Mouse (Mus musculus) midbrain, embryonic 15.5 days (tissue): ENCODE data around the gene Abcf3. TPM values are rescaled to one million over a fixed set of nuclear protein-coding genes. Genes with fewer than 3 reads are reported as not detected.

ENCODE experiments used
- ATAC-seq: fragments of 200-750 bp; cut with Nextera tagmentation; replicated peaks from 2 replicates; pipeline ENCODE4 v1.8.0; 2017; ENCODE audit warnings: moderate TSS enrichment
- H3K27ac ChIP-seq: fragments of 300-500 bp; sonication (generic); 2 replicates; pipeline ENCODE4 v1.5.1; 2015; ENCODE audit warnings: mild to moderate bottlenecking, inconsistent platforms
- H3K27me3 ChIP-seq: fragments of 300-500 bp; sonication (generic); replicated peaks from 2 replicates; pipeline ENCODE4 v1.6.1; 2015; ENCODE audit warnings: inconsistent platforms
- H3K36me3 ChIP-seq: fragments of 300-500 bp; sonication (generic); replicated peaks from 2 replicates; pipeline ENCODE4 v1.6.1; 2015; ENCODE audit warnings: inconsistent platforms
- H3K4me1 ChIP-seq: fragments of 300-500 bp; sonication (generic); 2 replicates; pipeline ENCODE4 v1.6.1; 2015; ENCODE audit warnings: inconsistent platforms
- H3K4me2 ChIP-seq: fragments of 300-500 bp; sonication (generic); 2 replicates; pipeline ENCODE4 v1.6.1; 2015; ENCODE audit warnings: inconsistent platforms, mild to moderate bottlenecking, moderate library complexity
- H3K4me3 ChIP-seq: fragments of 300-500 bp; sonication (generic); 2 replicates; pipeline ENCODE4 v1.5.1; 2015; ENCODE audit warnings: mild to moderate bottlenecking, inconsistent platforms
- H3K9ac ChIP-seq: fragments of 300-500 bp; sonication (generic); 2 replicates; pipeline ENCODE4 v1.6.1; 2015; ENCODE audit warnings: mild to moderate bottlenecking, inconsistent platforms
- H3K9me3 ChIP-seq: fragments of 300-500 bp; sonication (generic); 2 replicates; pipeline ENCODE4 v1.6.1; 2016; ENCODE audit warnings: inconsistent platforms
- WGBS: fragments of 180-500 bp; shearing (Covaris S2); methylation state at CpG from one replicate; pipeline ENCODE4 v1.1.7; 2015; ENCODE audit warnings: mixed read lengths; 5-methylcytosine and 5-hydroxymethylcytosine counted together
- microRNA counts: library from miRNA; unstranded; fragments of <30 nt; microRNA quantifications from one replicate; lab custom pipeline; 2016
- microRNA-seq: library from miRNA; unstranded; fragments of <30 nt; microRNA quantifications from one replicate; pipeline ENCODE4, GENCODE M21; 2016
- polyA plus RNA-seq: library from polyadenylated mRNA; unstranded; fragments of >200 nt; fragmentation: Nextera tagmentation; extraction: Ambion mirVana; gene quantifications from 2 replicates; pipeline ENCODE4 v1.2.1, GENCODE M21; 2015

Gene Abcf3
- polyA plus RNA-seq, 1 experiment from 2014 or later = 85.8 TPM

DNA sequence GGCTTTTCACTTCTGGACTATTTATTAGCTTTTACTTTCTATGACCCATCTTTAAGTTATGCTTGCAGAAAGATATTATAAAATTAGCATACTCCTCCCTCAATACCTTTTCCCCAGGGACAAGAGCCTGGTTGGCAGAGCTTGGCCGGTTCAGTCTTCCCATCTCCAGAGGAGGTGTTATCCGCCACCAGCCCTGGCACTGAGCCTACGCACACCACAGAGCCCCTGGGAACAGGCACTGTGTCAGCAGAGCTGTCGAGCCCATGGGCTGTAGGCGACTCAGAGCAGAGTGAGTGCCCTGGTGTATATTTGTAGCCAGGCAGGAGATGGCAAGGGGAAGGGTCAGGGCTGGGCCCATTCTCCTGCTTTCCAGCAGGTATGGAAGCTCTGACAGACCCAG is 52.1 kb downstream of the Abcf3 start:
- Histone ChIP-seq H3K9ac (no peak overlapping the region), H3K9me3 (no peaks in the 10 kb centered on the region), H3K4me1 (0 out of 2 replicates have a peak, but pooled peaks cover 7% of the 10 kb centered on the region), H3K4me2 (no peak overlapping the region), H3K4me3 (no peak overlapping the region), H3K27ac (no peak overlapping the region), H3K27me3 (no peaks in the 10 kb centered on the region), H3K36me3 (peaks cover 11% of the 10 kb centered on the region)
- ATAC-seq = 0 out of 2 replicates have a peak, but pooled peaks have one; percentile 8
- WGBS = 55% methylated on average over 5 of the region's 5 CpGs

DNA sequence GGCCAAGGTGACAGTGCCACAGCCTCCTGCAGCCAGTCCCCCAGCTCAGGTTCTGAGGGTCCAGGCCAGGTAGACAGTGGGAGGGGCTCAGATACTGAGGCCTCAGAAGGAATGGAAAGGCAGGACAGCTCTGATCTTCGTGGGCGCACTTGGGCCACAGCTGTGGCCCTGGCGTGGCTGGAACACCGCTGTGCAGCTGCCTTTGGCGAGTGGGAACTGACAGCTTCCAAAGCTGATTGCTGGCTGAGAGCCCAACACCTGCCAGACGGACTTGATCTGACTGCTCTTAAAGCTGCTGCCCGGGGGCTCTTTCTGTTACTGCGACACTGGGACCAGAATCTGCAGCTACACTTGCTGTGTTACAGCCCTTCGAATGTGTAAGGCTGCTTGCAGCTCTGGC is 56.3 kb downstream of the Abcf3 start:
- Histone ChIP-seq H3K4me2 (no peak overlapping the region), H3K27ac (no peak overlapping the region), H3K9ac (no peak overlapping the region), H3K9me3 (no peaks in the 10 kb centered on the region), H3K4me1 (peaks cover 20% of the 10 kb centered on the region), H3K27me3 (no peaks in the 10 kb centered on the region), H3K36me3 (peaks cover 29% of the 10 kb centered on the region), H3K4me3 (no peak overlapping the region)
- peak; percentile 13; the same call in 1 of the 2 replicates for ATAC-seq
- WGBS = 60% methylated on average over 9 of the region's 9 CpGs

DNA sequence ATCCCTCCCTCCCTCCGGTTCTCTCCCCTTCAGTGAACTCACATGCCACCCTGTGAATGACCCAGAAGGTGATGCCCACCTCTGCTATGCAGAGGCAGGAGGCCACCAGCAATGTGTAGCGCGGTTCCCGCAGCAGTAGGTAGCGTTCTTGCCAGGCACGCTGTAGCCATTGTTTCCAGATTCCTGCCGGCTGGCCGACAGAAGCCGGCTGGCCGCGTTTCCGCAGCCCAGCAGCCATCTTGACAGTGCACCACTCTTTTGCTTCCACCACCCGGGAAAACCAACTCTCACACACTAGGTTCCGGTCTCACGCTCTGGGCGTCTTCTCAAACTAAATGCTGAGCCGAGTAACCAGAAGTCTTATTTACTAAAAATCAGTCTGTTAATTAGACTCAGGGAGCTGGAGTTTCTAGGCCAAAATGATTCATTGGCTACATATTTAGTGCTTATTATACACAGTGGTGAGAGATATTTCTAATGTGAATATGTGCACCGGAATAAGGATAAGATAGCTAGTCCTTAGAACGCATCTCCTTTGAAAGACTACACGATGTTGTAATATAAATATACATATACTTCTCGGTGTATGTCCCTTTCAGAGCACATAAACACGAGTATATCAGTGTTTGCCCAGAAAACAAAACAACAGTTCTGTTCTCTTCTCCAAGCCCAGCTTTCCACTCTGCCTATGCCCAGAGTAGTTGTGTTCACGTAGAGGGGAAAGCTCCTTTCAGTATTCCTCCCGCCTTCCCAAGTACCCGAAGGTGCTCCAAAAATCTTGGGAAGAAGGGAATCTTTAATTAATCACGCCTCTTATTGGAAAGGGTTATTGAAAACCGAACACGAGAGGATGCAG is 62.4 kb downstream of the Abcf3 start:
- peak overlapping the region; percentile 85 for H3K27ac ChIP-seq
- peak overlapping the region; percentile 91 for H3K4me2 ChIP-seq
- no peaks in the 10 kb centered on the region for H3K27me3 ChIP-seq
- peak overlapping the region; percentile 88 for H3K9ac ChIP-seq
- peaks cover 29% of the 10 kb centered on the region for H3K4me1 ChIP-seq
- peak; percentile 79 for ATAC-seq
- no peaks in the 10 kb centered on the region for H3K9me3 ChIP-seq
- WGBS = under 1% methylated on average over 28 of the region's 28 CpGs
- peaks cover 16% of the 10 kb centered on the region for H3K36me3 ChIP-seq
- H3K4me3 ChIP-seq = peak overlapping the region; percentile 71

MicroRNAs within 50 kb of the gene (microRNA counts, 519-probe panel; counts per million panel counts)
- microRNA mmu-miR-1224 (lab: Ali Mortazavi, UCI) = 2,404 counts per million, percentile 43 among the panel's probes with 10 or more counts

Small RNA genes lying within 50 kb of the gene (microRNA-seq; reads per million reads assigned to microRNA genes)
- gene Mir1224 = 40.6 reads per million, percentile 42 among the genes with 10 or more reads in this experiment

Other genes with a start within 250 kb of the Abcf3 start
- 66.0 and 66.9 TPM in 2 replicates for gene Parl, start 246.2 kb upstream of the Abcf3 start, polyA plus RNA-seq
- not detected in 2 replicates for gene Cyp2ab1, start 223.2 kb upstream of the Abcf3 start, polyA plus RNA-seq
- gene Abcc5, start 122.2 kb upstream of the Abcf3 start, polyA plus RNA-seq = 165 and 182 TPM in 2 replicates
- gene Eif2b5, start 49.8 kb upstream of the Abcf3 start, polyA plus RNA-seq = 96.2 and 100 TPM in 2 replicates
- 42.0 and 43.8 TPM in 2 replicates for gene Dvl3, start 31.6 kb upstream of the Abcf3 start, polyA plus RNA-seq
- gene Ap2m1, start 13.1 kb upstream of the Abcf3 start, polyA plus RNA-seq = 1,259 and 1,287 TPM in 2 replicates
- 20.4 and 24.0 TPM in 2 replicates for gene Vwa5b2, start 40.9 kb downstream of the Abcf3 start, polyA plus RNA-seq
- 8.5 and 10.4 TPM in 2 replicates for gene Eef1akmt4, start 63.0 kb downstream of the Abcf3 start, polyA plus RNA-seq
- gene Gm49333, start 63.0 kb downstream of the Abcf3 start, polyA plus RNA-seq = 0.21 TPM in 1 of 2 replicates, not detected in the other
- 40.8 and 42.9 TPM in 2 replicates for gene Alg3, start 63.2 kb downstream of the Abcf3 start, polyA plus RNA-seq
- gene Camk2n2, start 72.7 kb downstream of the Abcf3 start, polyA plus RNA-seq = 33.5 and 35.8 TPM in 2 replicates
- gene Ece2, start 81.3 kb downstream of the Abcf3 start, polyA plus RNA-seq = 17.1 and 19.9 TPM in 2 replicates
- gene Psmd2, start 103.1 kb downstream of the Abcf3 start, polyA plus RNA-seq = 355 and 359 TPM in 2 replicates
- gene Eif4g1, start 119.7 kb downstream of the Abcf3 start, polyA plus RNA-seq = 146 and 148 TPM in 2 replicates
- 58.1 and 58.5 TPM in 2 replicates for gene Fam131a, start 144.7 kb downstream of the Abcf3 start, polyA plus RNA-seq
- 82.3 and 90.6 TPM in 2 replicates for gene Polr2h, start 169.1 kb downstream of the Abcf3 start, polyA plus RNA-seq
- gene Clcn2, start 169.2 kb downstream of the Abcf3 start, polyA plus RNA-seq = 33.7 and 33.8 TPM in 2 replicates
- 5.6 and 5.7 TPM in 2 replicates for gene Chrd, start 184.6 kb downstream of the Abcf3 start, polyA plus RNA-seq
- 1.3 and 1.7 TPM in 2 replicates for gene Thpo, start 185.9 kb downstream of the Abcf3 start, polyA plus RNA-seq